Mouse (Mus musculus): Measurements from ENCODE around the gene Ccdc34.

Ccdc34 gene

DNA sequence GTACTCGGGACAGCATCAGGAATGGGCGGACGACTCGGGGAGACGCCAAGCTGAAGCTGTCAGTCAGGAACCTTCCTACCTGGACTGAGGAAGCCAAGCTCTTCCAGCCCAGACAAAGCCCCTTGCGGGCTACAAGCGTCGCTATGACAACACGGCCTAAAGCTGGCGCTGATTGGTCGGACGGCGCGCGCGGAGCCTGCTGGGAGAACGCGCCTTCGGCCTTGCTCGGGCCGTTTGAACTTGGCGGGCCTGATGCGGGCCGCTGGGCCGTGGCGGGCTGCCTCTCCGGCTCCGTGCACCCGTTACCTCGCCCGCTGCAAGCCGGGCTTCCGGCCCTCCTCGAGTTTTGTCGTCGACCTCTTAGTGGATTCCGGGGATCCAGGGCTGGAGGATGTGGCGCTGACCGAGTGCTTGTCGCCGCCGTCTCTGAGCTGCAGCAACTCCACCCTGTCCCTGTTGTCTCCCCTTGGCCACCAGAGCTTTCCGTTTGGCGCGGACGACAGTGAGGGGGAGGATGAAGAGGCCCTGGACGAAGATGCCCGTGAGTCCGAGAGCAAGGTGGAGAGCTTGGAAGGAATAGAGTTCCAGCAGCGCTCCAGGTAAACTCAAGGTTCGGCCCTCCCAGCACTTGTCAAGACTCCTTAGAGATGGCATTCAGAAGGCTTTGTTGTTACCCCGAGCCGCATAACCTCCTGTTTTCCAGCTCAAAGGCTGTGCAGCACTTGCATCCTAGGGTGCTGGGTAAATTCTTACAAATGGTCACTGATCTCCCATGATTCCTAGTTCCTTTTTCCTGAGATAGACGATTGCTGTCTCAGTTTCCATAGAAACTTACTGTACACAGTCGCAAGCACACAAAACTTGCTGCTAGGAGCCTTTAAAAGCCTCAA, at the start of gene Ccdc34:
Gene Ccdc34, plus strand, starts transcription at position 202 of the 890 bp plus-strand sequence.
- peak; percentile 95 for DNase-seq (ENCODE audit: inconsistent ontology term)

DNA sequence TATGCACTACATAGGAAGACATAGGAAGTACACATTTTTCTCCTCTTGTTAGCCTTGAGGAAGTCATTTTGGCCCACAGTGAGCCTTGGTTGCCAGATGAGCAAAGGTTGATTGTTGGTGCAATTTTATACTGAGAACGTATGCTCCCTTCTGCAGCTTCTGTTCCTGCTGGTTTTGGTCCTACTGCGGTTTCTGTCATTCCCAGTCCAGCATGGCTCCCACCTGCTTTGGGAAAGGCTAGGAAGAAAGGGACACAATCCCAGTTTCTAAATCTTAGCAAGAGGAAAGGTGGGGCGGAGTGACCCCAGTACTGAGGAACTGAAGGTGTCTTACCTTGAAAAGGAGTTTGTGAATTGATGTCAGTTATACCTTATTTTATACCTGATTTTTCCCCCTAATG, 48.2 kb upstream of the Ccdc34 start:
- no peak for DNase-seq (ENCODE audit: inconsistent ontology term)

DNA sequence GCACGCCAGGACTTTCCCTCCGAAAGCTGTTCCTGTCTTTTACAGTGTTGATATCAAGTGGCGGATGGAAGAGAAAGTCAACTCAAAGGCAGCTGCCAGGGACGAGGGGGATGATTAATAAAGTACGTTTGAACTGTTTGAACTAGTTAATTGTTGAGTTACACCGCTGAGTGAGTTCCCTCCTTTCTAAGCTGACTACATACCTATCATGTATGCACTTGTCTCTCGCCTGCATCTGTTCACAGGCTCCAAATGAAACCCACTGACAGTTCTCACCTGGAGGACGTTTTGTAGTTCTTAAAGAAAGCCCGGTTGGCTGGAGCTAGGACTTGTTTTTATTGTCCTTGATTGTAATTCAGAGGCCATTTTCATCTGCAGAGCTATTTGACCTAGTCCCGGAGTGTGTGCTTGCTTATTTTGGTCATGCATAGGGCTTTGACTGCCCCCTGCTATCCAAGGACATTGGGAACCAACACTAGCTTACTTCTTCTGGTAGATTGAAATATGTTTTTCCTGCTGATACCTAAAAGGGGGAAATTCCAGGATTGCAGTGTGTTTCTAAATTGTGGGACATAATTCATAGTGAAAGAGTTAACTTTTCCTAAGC, 47.6 kb upstream of the Ccdc34 start:
- DNase-seq (ENCODE audit: inconsistent ontology term) = no peak

DNA sequence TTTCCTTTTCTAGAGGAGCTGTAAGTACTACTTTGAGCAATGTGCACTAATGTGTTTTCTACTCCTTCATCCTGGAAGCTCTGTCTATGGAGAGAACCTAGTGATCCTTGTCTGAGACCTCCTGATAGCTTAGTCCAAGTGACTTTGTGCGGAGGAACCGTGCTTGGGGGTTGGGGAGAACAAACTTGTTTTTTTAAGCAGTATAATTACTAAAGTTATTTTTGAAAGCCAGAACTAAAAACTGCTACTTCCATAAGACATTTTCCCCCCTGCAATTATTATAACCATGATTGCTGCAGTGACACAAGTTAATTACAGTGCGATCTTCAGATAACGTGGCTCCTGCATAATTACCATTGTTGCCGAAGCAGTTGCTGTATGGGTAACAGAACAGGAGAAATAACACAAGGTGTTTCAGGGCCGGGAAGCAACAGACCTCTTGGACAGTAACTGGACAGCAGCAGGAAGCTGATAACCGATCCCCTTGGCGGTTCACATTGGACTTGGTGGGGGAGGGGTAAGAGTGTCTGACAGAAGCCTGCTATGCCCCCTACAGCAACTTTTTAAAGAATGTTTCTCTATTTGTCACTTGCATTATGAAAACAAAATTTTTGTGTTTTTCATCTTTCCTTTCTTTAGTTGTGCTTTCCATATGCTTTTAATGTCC, 46.7 kb upstream of the Ccdc34 start:
- DNase-seq (ENCODE audit: inconsistent ontology term) = no peak

DNA sequence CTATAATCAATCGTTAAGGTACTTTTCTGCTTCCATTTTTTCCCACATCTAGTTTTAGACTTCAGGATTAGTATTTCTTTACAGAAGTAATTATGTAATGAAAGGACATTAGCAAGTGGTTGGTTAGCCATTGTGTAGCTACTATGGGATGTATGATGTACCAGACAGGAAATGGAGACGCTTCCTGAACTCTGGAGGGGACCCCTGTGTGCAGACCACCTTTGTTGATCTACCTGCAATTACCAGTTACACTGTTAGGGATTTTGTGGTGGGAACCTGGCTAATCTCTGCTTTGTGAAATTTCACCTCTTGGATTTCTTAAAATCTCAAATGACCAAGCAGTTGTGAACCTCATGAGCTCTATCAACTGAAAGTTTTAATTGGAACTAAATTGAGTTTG, 45.3 kb upstream of the Ccdc34 start:
- no peak for DNase-seq (ENCODE audit: inconsistent ontology term)

DNA sequence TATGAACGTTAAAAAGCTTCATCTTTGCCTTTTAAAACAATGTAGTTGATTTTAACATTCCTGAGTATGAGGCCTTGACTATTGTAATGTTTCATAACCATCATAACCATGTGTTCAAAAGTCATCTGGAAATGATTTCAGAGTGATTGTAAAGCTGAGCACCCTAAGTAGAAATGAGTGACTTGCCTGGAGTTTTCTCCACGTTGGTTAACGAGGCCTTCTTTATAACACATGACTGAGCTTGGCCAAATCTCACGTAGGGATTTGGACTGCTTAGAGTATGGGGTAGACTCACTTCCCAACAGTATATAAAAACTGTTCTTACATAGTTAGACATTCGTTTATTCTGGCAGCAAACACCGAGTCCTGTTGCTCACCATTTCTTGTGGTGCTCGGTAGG, 44.7 kb upstream of the Ccdc34 start:
- DNase-seq (ENCODE audit: inconsistent ontology term) = no peak

DNA sequence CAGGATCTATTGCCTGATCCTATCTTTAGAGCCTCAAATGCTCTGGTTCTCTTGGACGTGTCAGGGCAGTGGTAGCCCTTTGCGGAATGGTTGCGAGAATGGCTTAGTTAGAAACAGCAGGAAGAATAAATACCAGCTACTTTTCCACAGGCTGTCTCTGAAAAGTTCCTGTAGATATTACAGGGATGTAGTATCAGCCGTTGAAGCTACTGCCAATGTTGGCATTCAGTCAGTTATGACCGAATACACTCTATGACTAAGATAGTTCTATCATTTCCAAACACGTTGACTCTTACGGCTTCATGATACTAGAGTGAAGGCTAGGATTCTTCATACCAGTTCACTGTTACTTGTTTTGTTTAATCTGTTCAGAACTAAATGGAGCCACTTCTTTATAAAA, 42.8 kb upstream of the Ccdc34 start:
- no peak for DNase-seq (ENCODE audit: inconsistent ontology term)

DNA sequence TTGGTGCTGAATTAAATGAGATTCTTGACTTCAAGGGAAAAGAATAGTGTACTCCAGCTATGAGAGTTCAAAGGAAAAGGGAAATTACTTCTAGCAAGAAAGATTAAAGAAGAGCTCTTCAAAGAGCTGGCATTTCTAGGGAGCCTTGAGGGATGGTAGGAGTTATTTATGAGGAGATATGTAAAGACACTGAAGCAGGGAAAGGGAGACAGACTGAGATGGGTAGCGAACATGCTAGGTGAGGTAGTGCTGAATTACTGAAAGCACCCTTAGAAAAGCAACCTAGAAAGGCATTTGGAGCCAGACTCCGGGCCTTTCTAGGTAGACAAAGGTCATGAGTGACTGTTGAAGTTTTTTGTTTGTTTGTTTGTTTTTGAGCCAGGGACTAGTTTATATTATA, 41.4 kb upstream of the Ccdc34 start:
- DNase-seq (ENCODE audit: inconsistent ontology term) = no peak

DNA sequence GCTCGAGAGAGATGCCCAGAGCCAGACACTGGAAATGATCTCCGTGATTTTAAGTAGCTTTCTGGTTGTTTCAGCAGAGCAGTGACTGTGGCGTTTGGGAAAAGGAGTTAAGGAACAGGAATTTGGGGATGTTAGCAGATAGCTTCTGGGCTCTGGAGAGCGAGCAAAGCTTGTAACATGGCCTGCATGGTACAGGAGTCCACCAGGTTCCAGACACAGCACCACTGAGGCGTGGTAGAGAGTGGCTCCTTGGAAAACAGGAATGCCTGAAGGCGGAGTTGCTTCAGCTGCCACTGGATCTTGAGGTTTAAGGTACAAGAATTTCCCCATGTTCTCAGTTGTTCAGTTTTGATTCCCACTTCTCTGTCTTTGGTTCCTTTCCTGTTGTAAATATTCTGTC, 40.3 kb upstream of the Ccdc34 start:
- no peak for DNase-seq (ENCODE audit: inconsistent ontology term)

DNA sequence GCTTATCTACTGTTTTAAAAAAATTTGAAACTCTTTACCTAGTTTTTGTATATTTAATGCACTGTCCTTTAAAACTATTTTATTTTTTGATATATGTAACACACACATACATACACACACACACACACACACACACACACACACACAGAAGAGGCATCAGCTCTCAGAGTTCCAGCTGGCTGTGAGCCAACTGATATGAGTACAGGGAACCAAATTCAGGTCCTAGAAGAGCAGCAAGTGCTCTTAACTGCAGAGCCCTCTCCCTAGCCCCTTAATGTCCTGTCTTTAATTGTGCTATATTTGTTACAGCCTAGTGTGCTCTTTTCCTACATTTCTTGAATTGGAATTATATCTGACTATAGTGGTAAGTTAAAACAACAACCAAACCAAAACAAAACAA, 38.4 kb upstream of the Ccdc34 start:
- no peak for DNase-seq (ENCODE audit: inconsistent ontology term)

DNA sequence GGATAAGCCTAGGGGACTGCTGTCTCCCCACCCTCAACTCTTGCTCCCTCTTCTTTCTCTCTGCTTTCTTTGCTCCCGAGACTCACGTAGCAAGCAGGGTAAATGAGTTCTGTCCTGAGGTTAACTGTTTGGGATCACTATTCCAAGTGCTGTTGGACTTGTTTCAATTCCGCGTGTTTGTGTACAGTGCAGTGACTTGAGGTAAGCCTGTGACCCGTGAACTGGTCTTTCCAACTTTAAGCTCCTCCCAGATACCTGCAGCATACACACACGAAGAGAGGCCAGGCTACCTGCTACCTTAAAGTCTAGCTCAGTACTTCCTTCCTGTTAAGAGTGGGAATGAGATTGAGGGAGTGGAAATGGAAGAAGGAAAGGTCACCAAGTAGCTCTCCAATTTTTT, 34.2 kb upstream of the Ccdc34 start:
- no peak for DNase-seq (ENCODE audit: inconsistent ontology term)

DNA sequence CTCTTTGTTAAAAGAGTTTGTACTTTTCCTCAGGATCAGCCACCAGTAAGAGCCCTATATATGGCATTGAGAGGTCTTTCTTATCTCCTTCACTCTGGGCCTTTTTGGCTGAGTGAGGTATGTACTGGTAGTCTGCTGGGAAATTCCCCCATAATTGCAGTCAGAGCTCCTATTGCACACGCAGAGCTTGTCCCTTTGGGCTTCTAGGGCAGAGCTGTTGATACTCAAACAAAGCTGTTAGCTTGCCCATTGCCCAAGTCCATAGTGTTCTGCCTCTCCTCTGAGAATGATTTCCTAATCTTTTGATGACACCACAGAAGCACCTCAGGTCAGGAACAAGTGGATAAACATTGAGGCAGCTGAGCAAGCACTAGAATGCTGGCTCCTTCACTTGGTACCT, 32.7 kb upstream of the Ccdc34 start:
- DNase-seq (ENCODE audit: inconsistent ontology term) = no peak

DNA sequence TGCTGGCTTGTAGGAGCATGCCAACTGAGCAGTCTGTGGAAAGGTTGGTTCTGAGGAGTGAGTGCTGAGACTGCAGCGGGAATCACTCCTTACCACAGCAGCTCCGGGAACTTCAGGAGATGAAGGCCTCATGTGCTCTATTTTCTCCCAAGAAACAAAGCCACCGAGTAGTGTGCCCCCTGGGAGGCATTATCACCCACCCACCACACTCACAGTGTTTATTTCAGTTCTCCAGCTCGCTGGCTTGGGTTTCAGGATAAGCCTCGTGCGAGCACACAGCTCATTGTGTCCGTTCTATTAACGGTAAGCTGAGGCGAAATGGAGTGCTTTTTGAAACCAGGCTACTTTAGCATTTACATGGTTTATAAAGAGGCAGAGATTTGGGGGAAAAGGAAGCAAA, 32.1 kb upstream of the Ccdc34 start:
- DNase-seq (ENCODE audit: inconsistent ontology term) = no peak

DNA sequence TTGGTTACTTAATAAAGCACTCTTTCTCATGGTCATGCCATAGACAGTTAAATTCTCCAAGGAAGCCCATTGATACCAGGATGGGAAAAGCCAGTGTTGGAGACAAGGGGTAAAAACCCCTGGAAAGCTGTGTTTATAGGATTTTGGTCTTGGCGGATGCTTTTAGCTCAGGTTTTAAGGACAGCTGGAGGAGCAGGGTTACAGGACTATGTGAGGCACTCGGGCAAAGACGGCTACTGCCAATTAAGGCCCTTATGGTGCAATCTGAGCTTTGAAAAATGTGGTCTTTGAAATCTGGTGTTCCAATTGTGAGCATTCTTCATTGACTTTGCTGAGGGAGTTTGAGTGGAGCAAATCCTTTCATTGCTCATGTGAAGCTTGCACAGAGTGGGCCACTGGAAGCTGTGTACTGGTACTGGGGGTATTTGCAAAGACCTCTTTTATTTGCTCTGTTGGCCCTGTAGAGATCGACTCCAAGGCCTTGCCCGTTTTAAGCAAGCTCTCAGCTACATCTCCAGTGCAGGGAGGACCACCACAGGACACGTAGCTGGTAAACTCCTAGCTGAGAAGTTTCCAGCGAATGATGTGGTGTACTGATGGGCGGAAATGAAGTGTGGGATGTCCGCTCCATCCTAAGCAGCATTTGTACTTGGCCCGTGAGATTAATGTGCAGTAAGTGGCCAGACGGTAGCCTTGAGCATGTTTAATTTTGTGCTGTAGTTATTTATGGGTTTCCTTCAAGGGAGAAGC, 31.4 kb upstream of the Ccdc34 start:
- no peak for DNase-seq (ENCODE audit: inconsistent ontology term)

DNA sequence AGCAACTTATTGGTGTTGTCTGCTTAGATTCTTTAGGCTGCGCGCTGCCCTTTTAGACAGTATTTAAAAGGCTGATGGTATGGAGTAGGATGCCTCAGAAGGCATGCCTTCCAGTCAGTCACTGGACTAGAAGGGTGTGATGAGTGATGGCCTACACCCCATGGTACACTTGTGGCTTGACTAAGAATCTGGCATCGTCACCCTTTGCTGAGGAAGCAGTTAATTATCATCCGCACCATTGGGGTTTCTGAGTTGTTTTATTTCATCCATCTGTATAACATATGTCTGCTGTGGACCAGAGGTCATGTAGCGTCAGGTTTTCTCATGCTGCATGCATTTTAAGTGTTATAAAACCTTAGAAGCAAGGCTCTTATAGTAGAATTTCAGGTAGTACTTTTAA, 29.7 kb upstream of the Ccdc34 start:
- no peak for DNase-seq (ENCODE audit: inconsistent ontology term)

DNA sequence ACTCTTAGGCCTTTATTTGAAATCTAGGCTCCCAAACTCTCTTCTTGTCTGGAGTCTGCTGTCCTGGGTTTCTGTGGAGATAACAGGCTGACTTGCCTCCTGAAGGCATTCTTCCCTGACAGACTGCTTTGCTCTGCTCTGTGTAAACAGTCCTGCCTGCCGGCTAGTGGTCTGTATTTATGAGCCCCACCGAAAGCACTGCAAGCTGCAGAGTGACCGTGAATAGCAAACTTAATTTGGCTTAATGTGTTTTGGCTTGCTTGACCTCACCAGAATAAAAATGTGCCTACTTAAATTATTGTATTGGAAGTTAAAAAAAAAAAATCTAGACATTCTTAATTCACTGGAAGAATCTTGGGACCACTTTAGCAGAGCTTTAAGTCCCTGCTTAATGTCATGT, 28.4 kb upstream of the Ccdc34 start:
- peak; percentile 70 for DNase-seq (ENCODE audit: inconsistent ontology term)

DNA sequence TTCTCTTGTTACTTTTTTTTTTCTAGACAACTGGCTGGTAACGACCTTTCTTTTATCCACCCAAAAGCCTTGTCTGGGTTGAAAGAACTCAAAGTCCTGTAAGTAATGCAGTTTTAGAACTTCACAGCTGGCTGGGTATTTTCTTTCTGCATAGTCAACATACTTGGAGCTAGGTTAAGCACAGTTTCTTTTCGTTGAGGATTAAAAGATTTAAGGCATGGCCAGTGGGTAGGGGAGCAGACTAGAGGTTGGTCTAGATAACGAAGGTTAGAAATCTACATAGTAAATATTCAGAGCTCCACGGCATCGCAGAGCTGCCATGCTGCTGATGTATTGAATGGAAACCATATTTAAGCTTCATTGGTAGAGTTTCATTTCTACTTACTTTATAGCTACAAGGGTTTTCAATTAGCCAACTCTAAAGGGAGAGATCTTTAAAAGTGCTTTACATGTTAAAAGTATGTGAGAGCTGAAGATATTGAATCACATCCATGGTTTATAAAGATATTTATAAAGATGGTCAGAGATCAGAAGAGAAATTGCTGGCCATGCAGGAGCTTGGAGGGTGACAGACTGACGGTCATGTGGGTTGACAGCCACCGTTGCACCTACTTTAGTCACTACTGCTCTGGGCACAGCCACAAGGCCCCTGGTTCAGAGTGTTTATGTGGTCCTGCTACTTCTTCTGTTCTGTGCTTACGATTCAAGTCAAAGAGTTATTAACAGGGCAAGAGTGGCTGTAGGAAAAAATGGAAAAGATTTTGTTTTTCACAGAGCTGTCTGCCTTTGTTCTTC, 27.7 kb upstream of the Ccdc34 start:
- DNase-seq (ENCODE audit: inconsistent ontology term) = peak; percentile 62

DNA sequence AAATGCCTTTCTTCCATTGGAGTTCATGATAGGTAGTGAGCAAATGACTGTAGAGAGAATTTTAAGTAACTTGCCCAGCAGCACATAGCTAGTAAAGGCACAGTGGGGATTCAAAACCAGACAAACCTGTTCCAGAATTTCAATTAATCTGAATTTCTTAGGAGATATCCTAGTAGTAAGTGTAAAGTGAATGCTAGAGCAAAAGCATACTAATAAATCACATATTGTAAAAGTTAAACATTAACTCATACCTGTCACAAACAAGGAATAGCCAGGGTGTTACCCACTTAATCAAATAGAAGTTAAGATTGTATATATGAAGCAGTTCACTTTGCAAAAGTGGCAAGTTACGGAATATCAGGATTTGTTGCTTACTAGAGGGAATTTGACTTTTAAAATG, 25.9 kb upstream of the Ccdc34 start:
- no peak for DNase-seq (ENCODE audit: inconsistent ontology term)

DNA sequence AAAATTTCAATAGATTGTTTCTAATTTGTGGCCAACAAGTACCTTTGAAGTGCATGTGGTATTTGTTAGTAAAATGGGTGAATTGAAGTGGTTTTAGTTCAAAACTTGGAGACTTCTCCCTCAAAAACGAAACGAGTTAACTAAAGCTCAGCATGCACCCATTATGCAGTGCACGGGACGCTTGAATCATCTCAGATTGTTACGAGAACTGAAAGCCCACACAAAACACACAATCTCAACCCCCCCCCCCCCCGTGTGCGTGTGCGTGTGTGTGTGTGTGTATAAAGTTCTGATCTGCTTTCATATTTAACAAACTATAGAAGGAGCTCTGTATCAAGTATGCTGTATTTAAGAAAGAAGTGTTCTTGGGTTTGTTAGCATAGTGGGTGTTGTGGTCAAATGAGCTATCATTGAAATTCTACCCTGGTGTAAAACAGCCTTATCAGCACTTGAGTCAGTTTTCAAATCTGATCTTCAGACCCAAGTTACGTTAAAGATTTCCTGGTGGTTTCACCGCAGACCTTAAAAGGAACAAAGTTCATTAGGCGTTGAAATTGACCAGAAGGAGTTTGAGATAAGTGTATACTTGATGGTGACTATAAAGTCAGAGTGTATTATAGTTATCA, 25.1 kb upstream of the Ccdc34 start:
- peak; percentile 75 for DNase-seq (ENCODE audit: inconsistent ontology term)

DNA sequence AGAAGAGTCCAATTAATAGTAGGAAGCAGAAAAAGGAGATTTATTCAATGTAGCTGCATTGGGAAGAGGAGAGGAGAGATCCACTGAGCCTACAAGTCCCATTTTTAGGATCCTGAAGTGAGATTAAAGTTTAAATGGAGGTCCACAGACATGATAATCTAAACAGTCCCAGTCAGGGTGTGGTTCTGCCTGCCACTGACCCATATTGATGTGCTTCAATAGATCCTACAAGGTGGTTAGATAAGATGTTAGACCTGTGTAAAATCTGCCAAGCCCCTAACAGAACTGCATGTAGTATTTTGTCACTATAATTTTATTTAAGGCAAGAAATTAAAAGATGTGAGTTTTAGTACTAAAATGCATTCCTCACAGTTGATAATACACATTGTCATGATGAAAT, 24.2 kb upstream of the Ccdc34 start:
- DNase-seq (ENCODE audit: inconsistent ontology term) = no peak

DNA sequence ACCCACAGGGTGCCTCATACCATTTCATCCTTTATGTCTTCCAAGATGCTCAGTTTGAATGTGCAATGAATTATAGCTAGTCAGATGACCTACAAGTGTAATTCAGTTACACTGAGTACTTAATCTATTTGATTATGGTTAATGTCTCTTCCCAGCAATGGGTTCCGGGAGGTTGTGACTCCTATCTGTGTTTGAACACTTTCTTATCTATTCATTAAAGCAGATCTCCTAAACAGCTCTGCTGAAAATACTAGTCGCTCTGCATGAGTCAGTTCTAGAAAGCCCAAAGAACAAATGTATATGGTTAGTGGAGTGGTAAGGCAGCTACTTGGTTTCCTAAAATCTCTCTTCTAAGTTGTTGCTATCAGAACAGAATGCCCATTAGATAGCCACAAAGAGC, 22.6 kb upstream of the Ccdc34 start:
- DNase-seq (ENCODE audit: inconsistent ontology term) = no peak

All from Muller cell, postnatal 12 days (primary cell).